Mouse (Mus musculus) stomach, embryonic 16.5 days (tissue): Measurements from ENCODE around the gene Cdc73. TPM values are rescaled to one million over a fixed set of nuclear protein-coding genes. Genes with fewer than 3 reads are reported as not detected.
A peak's percentile ranks its signal among the peaks of the same experiment; 100 is the strongest.

Experiments used
- ATAC-seq: fragments of 200-750 bp; cut with Nextera tagmentation; 2 replicates; pipeline ENCODE4 v1.8.0; 2017; ENCODE audit warnings: moderate number of reproducible peaks, moderate TSS enrichment; ENCODE audit not compliant: insufficient read depth, low FRiP score
- H3K27ac ChIP-seq: fragments of 300-500 bp; sonication (generic); 2 replicates; pipeline ENCODE4 v1.5.1; 2014; ENCODE audit warnings: low read length
- H3K27me3 ChIP-seq: fragments of 300-500 bp; sonication (generic); 2 replicates; pipeline ENCODE4 v1.6.1; 2014; ENCODE audit warnings: low read length, control low read depth, mixed read lengths; ENCODE audit not compliant: control insufficient read depth, insufficient read depth
- H3K36me3 ChIP-seq: fragments of 300-500 bp; sonication (generic); 2 replicates; pipeline ENCODE4 v1.6.1; 2014; ENCODE audit warnings: low read length; ENCODE audit not compliant: control insufficient read depth, insufficient read depth
- H3K4me1 ChIP-seq: fragments of 300-500 bp; sonication (generic); 2 replicates; pipeline ENCODE4 v1.6.1; 2014; ENCODE audit warnings: low read length, control low read depth, mixed read lengths; ENCODE audit not compliant: control insufficient read depth, insufficient read depth
- H3K4me2 ChIP-seq: fragments of 300-500 bp; sonication (generic); 2 replicates; pipeline ENCODE4 v1.6.1; 2014; ENCODE audit warnings: low read depth, low read length, mixed read lengths
- H3K4me3 ChIP-seq: fragments of 300-500 bp; sonication (generic); replicated peaks from 2 replicates; pipeline ENCODE4 v1.5.1; 2014; ENCODE audit warnings: mild to moderate bottlenecking, low read length
- H3K9ac ChIP-seq: fragments of 300-500 bp; sonication (generic); 2 replicates; pipeline ENCODE4 v1.6.1; 2014; ENCODE audit warnings: low read length
- H3K9me3 ChIP-seq: fragments of 300-500 bp; sonication (generic); replicated peaks from 2 replicates; pipeline ENCODE4 v1.6.1; 2016; ENCODE audit warnings: low read length, control low read depth; ENCODE audit not compliant: control insufficient read depth
- WGBS: fragments of 180-500 bp; shearing (Covaris S2); extraction: QIAGEN DNeasy Blood & Tissue Kit; methylation state at CpG from one replicate; pipeline ENCODE4 v1.1.7; 2014; 5-methylcytosine and 5-hydroxymethylcytosine counted together
- polyA plus RNA-seq: library from polyadenylated mRNA; unstranded; fragments of >200 nt; fragmentation: Nextera tagmentation; extraction: Ambion mirVana; gene quantifications from 2 replicates; pipeline ENCODE4 v1.2.1, GENCODE M21; 2015

Cdc73 gene
- polyA plus RNA-seq, 1 experiment from 2014 or later: 11.4 TPM

DNA sequence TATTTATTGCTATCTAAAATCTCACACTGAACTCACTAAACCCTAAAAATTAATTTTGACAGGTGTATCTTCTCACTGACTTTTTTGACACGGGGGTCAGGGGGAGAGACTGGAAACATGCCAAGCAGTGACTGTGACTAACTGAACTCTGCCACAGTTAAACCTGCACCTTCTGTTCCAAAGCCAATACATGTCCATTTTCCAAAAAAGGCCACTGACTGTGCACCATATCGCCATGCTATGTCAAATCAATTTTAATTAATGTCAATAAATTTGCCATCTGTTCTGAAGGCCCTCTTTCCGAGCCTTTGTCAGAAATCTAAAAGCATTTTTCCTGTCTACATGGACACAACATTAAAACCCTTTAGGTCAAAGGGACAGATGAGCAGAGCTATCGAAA is 57.3 kb downstream of the Cdc73 start:
- Histone ChIP-seq H3K4me3 (no peak overlapping the region), H3K9ac (no peak overlapping the region), H3K27ac (no peak overlapping the region), H3K4me2 (no peak overlapping the region), H3K4me1 (peaks cover 8% of the 10 kb centered on the region), H3K27me3 (no peaks in the 10 kb centered on the region), H3K9me3 (no peaks in the 10 kb centered on the region), H3K36me3 (no peaks in the 10 kb centered on the region)
- WGBS: 59% methylated on average over 4 of the region's 4 CpGs
- ATAC-seq: no peak

DNA sequence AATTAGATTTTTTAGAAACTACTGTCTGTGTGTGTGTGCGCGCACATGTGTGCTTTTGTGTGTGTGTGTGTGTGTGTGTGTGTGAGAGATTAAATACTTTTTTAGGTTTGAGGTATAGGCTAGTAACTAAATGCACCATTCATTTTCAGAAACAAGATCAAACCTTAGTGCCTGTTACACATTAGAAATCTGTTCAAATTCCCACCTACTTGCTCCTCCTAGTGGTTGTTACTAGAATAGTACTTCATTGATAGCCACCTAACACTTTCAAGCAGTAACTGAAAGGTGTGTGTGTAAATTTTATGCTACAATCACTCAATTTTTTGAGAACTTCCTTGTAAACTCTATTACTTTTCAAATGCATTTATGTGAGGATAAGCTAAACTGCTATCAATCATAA is 58.5 kb downstream of the Cdc73 start:
- no peaks in the 10 kb centered on the region for H3K27me3 ChIP-seq
- H3K27ac ChIP-seq: no peak overlapping the region
- no peak for ATAC-seq
- H3K4me2 ChIP-seq: no peak overlapping the region
- peaks cover 8% of the 10 kb centered on the region for H3K4me1 ChIP-seq
- H3K36me3 ChIP-seq: no peaks in the 10 kb centered on the region
- 97% methylated on average over 2 of the region's 2 CpGs for WGBS
- no peak overlapping the region for H3K4me3 ChIP-seq
- no peak overlapping the region for H3K9ac ChIP-seq
- no peaks in the 10 kb centered on the region for H3K9me3 ChIP-seq

DNA sequence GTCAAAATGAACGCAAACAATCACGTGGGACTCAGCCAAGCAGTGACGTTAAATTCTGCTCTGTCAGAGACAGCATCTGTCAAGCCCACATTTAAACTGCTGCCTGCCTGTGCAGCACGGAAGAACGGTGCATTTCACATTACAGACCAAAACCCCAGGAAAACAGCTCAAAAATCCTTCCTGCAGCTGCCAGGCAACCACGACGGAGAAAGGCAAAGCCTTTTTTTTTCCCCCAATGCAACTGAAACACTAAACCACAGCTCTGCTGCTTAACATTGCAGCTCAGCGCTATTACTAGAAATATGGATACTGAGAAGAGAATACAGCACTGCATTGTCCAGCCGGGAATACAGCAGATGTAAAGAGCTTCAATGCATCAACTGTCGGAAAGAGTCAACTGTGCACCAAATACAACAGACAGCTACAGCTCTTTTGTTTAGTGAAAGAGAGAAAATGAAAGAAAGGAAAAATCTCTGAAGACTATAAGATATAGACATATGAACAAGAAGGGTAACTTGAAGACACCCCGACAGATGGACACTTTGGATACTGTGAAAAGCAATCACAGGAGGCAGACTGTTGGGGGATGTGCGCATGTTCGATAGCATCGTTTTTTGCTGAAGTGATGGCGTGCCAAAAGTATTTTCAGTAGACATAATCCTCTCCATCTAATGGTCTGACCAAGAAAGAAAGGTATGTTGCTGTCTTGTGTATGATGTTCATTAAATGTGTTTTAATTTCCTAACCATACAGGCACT is 61.9 kb downstream of the Cdc73 start, which contains the start of gene B3galt2:
Gene B3galt2 (plus strand): TSS at position 15 of the 758 bp plus-strand sequence.
- WGBS: 39% methylated on average over 15 of the region's 15 CpGs
- Histone ChIP-seq H3K27ac (peak within 1 kb of the TSS; percentile 46; the same call in 1 of the 2 replicates), H3K4me1 (peaks cover 8% of the 10 kb centered on the region), H3K9ac (peak within 1 kb of the TSS; percentile 60), H3K4me3 (peak within 1 kb of the TSS; percentile 33), H3K27me3 (no peaks in the 10 kb centered on the region), H3K9me3 (no peaks in the 10 kb centered on the region), H3K36me3 (no peaks in the 10 kb centered on the region), H3K4me2 (peak within 1 kb of the TSS; percentile 46)
- ATAC-seq: no peak

DNA sequence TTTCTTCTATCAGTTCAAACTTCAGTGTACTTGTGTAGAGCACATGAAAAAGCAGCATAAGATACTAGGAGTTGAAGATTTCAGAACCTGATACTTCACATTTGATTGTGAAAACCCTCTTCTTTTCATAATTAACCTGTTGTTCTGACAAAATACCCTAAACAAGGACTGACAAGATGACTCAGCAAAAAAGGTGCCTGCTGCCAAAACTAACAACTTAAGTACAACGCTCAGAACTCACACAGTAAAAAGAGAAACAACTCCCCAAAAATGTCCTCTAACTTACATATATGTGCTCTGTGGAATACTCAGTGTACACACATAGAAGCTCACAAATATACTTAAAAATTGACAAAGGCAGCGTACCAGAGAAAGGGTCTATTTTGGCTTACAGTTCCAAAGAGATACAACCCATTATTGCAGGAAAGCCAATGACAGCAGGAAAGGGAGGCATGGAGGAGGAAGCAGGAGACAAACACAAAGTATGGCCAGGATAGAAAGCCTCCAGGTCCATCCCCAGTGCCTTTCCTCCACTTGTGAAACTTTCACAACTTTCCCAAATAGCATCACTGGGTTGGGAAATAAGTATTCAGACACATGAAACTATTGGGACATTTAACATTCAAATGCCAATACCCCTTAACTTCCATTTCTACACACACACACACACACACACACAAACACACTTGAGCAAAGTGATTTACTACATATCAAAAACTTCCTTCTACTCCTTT is 69.7 kb downstream of the Cdc73 start:
- Histone ChIP-seq H3K4me2 (no peak overlapping the region), H3K27me3 (no peaks in the 10 kb centered on the region), H3K36me3 (no peaks in the 10 kb centered on the region), H3K27ac (no peak overlapping the region), H3K4me3 (no peak overlapping the region), H3K4me1 (no peaks in the 10 kb centered on the region), H3K9me3 (no peaks in the 10 kb centered on the region), H3K9ac (no peak overlapping the region)
- ATAC-seq: no peak
- WGBS: 85% methylated on average over 2 of the region's 2 CpGs

DNA sequence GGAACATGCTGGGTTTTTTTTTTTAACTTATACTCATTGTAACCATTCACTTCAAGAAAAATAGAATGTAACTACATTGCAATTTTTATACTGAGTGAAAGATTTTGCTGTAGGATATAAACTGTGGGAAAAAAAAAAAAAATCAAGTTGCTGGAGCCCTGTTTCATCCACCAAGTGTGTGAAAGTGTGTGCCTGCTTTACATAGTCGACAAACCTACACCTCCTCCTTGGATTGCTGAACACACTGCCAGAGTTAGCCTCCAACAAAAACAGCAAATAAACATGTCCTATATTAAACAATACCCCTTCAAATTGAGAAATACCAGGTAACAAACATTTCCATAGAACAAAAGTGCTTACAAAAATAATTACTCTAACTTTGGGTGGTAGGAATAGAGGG is 70.3 kb downstream of the Cdc73 start:
- 55% methylated on average over 1 of the region's 1 CpGs for WGBS
- no peak for ATAC-seq
- no peaks in the 10 kb centered on the region for H3K9me3 ChIP-seq
- no peak overlapping the region for H3K27ac ChIP-seq
- no peaks in the 10 kb centered on the region for H3K27me3 ChIP-seq
- no peaks in the 10 kb centered on the region for H3K4me1 ChIP-seq
- no peaks in the 10 kb centered on the region for H3K36me3 ChIP-seq
- no peak overlapping the region for H3K9ac ChIP-seq
- no peak overlapping the region for H3K4me3 ChIP-seq
- H3K4me2 ChIP-seq: no peak overlapping the region

DNA sequence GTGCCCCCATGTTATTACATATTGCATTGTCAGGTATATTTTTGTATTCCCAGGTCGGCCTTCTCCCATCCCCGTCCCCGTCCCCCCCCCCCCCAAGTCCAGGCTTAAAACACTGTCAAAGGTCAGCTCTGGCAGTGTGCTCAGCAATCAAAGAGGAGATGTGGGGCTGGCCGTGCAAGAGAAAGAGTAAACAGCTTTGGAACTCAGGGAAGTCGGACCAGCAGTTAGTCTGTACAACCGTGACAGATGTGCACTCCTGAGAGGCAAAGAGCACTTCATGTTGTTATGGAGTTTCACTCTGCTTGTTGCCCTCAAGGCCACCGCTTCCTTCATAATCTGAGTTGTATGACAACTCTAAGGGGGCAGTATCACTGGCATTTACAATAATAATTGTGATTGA is 71.4 kb downstream of the Cdc73 start:
- 24% methylated on average over 7 of the region's 7 CpGs for WGBS
- no peak for ATAC-seq
- no peak overlapping the region for H3K9ac ChIP-seq
- peaks cover 3% of the 10 kb centered on the region; the same call in 1 of the 2 replicates for H3K36me3 ChIP-seq
- no peaks in the 10 kb centered on the region for H3K27me3 ChIP-seq
- H3K4me3 ChIP-seq: no peak overlapping the region
- H3K9me3 ChIP-seq: no peaks in the 10 kb centered on the region
- H3K4me1 ChIP-seq: no peaks in the 10 kb centered on the region
- no peak overlapping the region for H3K27ac ChIP-seq
- H3K4me2 ChIP-seq: no peak overlapping the region

DNA sequence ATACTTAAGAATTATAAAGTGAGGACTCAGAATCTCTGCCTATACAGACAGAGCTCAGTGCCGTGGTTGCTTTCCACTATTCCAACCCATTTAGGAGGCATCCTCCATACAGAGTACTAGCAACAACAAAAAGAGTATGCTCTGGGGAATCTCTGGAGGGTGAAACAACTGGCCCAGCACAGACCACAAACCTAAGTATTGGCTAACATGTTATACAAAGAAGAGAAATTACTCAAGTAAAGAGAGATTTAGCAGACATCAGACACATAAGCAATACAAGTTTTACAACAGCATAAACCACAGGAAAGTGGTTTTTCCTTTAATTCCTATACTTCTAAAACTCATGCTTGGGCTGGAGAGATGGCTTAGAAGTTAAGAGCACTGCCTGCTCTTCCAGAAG is 80.1 kb downstream of the Cdc73 start:
- Histone ChIP-seq H3K4me1 (no peaks in the 10 kb centered on the region), H3K9ac (no peak overlapping the region), H3K4me2 (no peak overlapping the region), H3K27me3 (no peaks in the 10 kb centered on the region), H3K36me3 (peaks cover 7% of the 10 kb centered on the region), H3K27ac (no peak overlapping the region), H3K9me3 (no peaks in the 10 kb centered on the region), H3K4me3 (no peak overlapping the region)
- WGBS: 85% methylated on average over 1 of the region's 1 CpGs
- ATAC-seq: no peak

DNA sequence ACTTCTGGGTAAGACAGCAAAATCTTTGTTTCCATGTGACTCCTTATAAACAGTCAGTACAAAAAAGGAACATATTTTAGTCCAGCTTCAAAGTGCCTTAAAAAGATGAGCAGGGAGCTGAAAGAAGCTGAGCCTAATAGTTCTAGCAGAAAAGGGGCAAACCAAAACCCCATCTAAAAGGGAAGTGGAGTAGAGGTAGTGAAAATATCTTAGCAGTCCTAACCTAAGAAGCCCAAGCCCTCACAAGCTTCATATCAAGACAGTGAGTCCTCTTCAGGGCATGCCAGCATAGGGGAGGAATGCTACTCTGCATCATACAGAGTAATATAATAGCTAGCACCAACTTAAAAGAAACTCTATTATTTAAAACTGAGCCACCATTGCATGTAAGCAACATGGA is 80.8 kb downstream of the Cdc73 start:
- Histone ChIP-seq H3K27ac (no peak overlapping the region), H3K27me3 (no peaks in the 10 kb centered on the region), H3K9ac (no peak overlapping the region), H3K36me3 (peaks cover 5% of the 10 kb centered on the region; the same call in 1 of the 2 replicates), H3K9me3 (no peaks in the 10 kb centered on the region), H3K4me3 (no peak overlapping the region), H3K4me2 (no peak overlapping the region), H3K4me1 (no peaks in the 10 kb centered on the region)
- ATAC-seq: no peak

DNA sequence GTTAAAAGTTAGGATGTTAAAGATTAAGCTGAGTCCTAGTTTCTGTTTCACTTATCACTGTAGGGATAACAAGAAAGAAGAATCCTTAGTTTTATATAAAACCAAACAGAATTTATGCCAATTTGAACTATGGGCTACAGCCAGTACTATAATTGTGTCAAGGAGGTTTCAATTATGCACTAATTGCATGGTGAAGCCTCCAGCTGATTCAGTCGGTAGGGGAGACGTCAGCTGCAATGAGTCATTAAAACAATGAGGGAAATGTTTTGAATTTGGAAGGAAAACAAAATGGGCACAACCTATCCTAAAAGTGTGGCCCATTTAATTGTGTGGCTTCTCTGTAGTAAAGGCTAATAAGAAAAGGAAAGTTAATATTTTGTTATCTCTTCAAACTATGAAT is 82.9 kb downstream of the Cdc73 start:
- Histone ChIP-seq H3K27ac (no peak overlapping the region), H3K4me3 (no peak overlapping the region), H3K9ac (no peak overlapping the region), H3K9me3 (no peaks in the 10 kb centered on the region), H3K36me3 (0 out of 2 replicates have a peak, but pooled peaks cover 3% of the 10 kb centered on the region), H3K27me3 (no peaks in the 10 kb centered on the region), H3K4me2 (no peak overlapping the region), H3K4me1 (no peaks in the 10 kb centered on the region)
- ATAC-seq: no peak
- 59% methylated on average over 2 of the region's 2 CpGs for WGBS
